Mouse (Mus musculus) liver, embryonic 14.5 days (tissue): ENCODE results near the gene Mmaa. TPM values are rescaled to one million over a fixed set of nuclear protein-coding genes. Genes with fewer than 3 reads are reported as not detected.

Source experiments
- ATAC-seq: fragments of 200-750 bp; cut with Nextera tagmentation; 2 replicates; pipeline ENCODE4 v1.8.0; 2017; ENCODE audit warnings: moderate number of reproducible peaks, mild to moderate bottlenecking, moderate library complexity; ENCODE audit not compliant: insufficient read depth
- DNase-seq, 3 experiments: peaks; one replicate each; pipeline ENCODE4 v3.0.0-alpha.2; 2012 to 2013; ENCODE audit warnings: low read depth in 3 of 3, low spot score in 3 of 3
- H3K27ac ChIP-seq: fragments of 300-500 bp; sonication (generic); 2 replicates; pipeline ENCODE4 v1.5.1; 2014; ENCODE audit warnings: moderate library complexity, mild to moderate bottlenecking, control low read depth, inconsistent platforms
- H3K27me3 ChIP-seq: fragments of 300-500 bp; sonication (generic); 2 replicates; pipeline ENCODE4 v1.6.1; 2014; ENCODE audit warnings: mild to moderate bottlenecking, low read length, moderate library complexity; ENCODE audit not compliant: control insufficient read depth, insufficient read depth
- H3K36me3 ChIP-seq: fragments of 300-500 bp; sonication (generic); replicated peaks from 2 replicates; pipeline ENCODE4 v1.6.1; 2014; ENCODE audit warnings: low read depth; ENCODE audit not compliant: control insufficient read depth, insufficient read depth
- H3K4me1 ChIP-seq, 2 experiments: fragments of 200-500 bp in 1 of 2; fragments of 300-500 bp in 1 of 2; sonication (generic) in 1 of 2; replicated peaks; 2 replicates each; pipeline ENCODE4 v1.6.1; 2012 to 2014; ENCODE audit warnings: antibody characterized with exemption in 1 of 2, inconsistent platforms in 1 of 2, low read length in 1 of 2; ENCODE audit not compliant: control insufficient read depth in 2 of 2, insufficient read depth in 2 of 2
- H3K4me2 ChIP-seq: fragments of 300-500 bp; sonication (generic); 2 replicates; pipeline ENCODE4 v1.6.1; 2014; ENCODE audit warnings: low read depth, mild to moderate bottlenecking, control low read depth, moderate library complexity
- H3K4me3 ChIP-seq, 2 experiments: fragments of 200-500 bp in 1 of 2; fragments of 300-500 bp in 1 of 2; sonication (generic) in 1 of 2; 2 replicates each; pipeline ENCODE4 v1.5.1; 2012 to 2014; ENCODE audit warnings: low read depth in 2 of 2, low read length in 2 of 2, mild to moderate bottlenecking in 2 of 2, control low read depth in 1 of 2, inconsistent platforms in 1 of 2, moderate library complexity in 1 of 2; ENCODE audit not compliant: insufficient read depth in 1 of 2
- H3K9ac ChIP-seq: fragments of 300-500 bp; sonication (generic); replicated peaks from 2 replicates; pipeline ENCODE4 v1.6.1; 2014; ENCODE audit warnings: mild to moderate bottlenecking, control low read depth, moderate library complexity
- H3K9me3 ChIP-seq: fragments of 300-500 bp; sonication (generic); 2 replicates; pipeline ENCODE4 v1.6.1; 2016; ENCODE audit warnings: low read length, mixed read lengths; ENCODE audit not compliant: control insufficient read depth
- CTCF ChIP-seq: IDR thresholded peaks from 2 replicates; pipeline ENCODE4 v1.5.1; 2016; ENCODE audit warnings: antibody characterized with exemption, low read depth, control low read depth
- EP300 ChIP-seq: IDR thresholded peaks from 2 replicates; pipeline ENCODE4 v1.6.1; 2016; ENCODE audit warnings: antibody characterized with exemption, low read depth
- WGBS: fragments of 180-500 bp; shearing (Covaris S2); extraction: QIAGEN DNeasy Blood & Tissue Kit; methylation state at CpG from one replicate; pipeline ENCODE4 v1.1.7; 2014; ENCODE audit not compliant: insufficient replicate concordance; 5-methylcytosine and 5-hydroxymethylcytosine counted together
- polyA plus RNA-seq, 2 experiments: library from polyadenylated mRNA; depleted of rRNA in 1 of 2; stranded (reverse) in 1 of 2; unstranded in 1 of 2; fragments of >200 nt; fragmentation: Nextera tagmentation in 1 of 2; extraction: Ambion mirVana in 1 of 2; gene quantifications; 2 replicates each; pipeline versions ENCODE4 v1.2.1 to v1.2.3; 2012 to 2014

Mmaa gene
- polyA plus RNA-seq, 2 experiments: 2.9 to 4.2 TPM

- H3K4me3 ChIP-seq: no peak overlapping the region
- no peaks in the 10 kb centered on the region for H3K4me1 ChIP-seq
- H3K9me3 ChIP-seq: no peaks in the 10 kb centered on the region
- H3K27ac ChIP-seq: no peak overlapping the region
- WGBS: 32% methylated on average over 3 of the region's 3 CpGs
- ATAC-seq (no peak), DNase-seq (no peak)
- no peak overlapping the region for H3K9ac ChIP-seq
- H3K27me3 ChIP-seq: no peaks in the 10 kb centered on the region
- H3K36me3 ChIP-seq: no peaks in the 10 kb centered on the region
- TF ChIP-seq CTCF (no peak), EP300 (no peak)
- no peak overlapping the region for H3K4me2 ChIP-seq
These were observed 29.3 kb upstream of the Mmaa start for GRCm38 (mm10) chr8:79324036-79324435.

DNA sequence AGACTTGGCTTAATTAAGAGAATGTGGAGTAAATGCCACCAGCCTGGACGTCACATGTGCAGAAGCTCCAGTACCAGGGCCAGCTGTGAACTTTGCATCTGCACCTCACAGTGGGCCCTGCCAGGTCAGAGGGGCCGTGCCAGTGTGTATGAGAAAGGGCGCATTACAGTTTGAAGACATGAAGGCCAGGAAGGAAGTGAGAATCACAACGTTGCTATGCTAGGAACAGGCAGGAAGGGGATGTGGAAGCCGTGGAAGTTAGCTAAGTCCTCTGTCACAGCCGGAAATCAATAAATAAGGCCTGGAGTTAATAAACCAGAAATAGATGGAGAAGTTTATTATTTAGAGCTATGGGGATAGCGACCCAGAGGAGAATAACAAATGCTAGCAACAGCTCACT is 28.4 kb upstream of the Mmaa start:
- Histone ChIP-seq H3K4me3 (no peak overlapping the region), H3K9me3 (no peaks in the 10 kb centered on the region), H3K4me1 (no peaks in the 10 kb centered on the region), H3K27me3 (no peaks in the 10 kb centered on the region), H3K9ac (no peak overlapping the region), H3K36me3 (no peaks in the 10 kb centered on the region), H3K4me2 (no peak overlapping the region), H3K27ac (no peak overlapping the region)
- DNase-seq (no peak), ATAC-seq (no peak)
- no peak for TF ChIP-seq CTCF
- TF ChIP-seq EP300: no peak
- WGBS: 27% methylated on average over 7 of the region's 7 CpGs

GRCm38 (mm10) chr8:79310801-79311200 is 16.1 kb upstream of the Mmaa start:
- Histone ChIP-seq H3K4me3 (no peak overlapping the region), H3K4me1 (no peaks in the 10 kb centered on the region), H3K36me3 (no peaks in the 10 kb centered on the region), H3K27ac (no peak overlapping the region), H3K27me3 (no peaks in the 10 kb centered on the region), H3K4me2 (no peak overlapping the region), H3K9me3 (no peaks in the 10 kb centered on the region), H3K9ac (no peak overlapping the region)
- DNase-seq (no peak), ATAC-seq (no peak)
- WGBS: 31% methylated on average over 2 of the region's 2 CpGs
- TF ChIP-seq EP300: no peak
- no peak for TF ChIP-seq CTCF

GRCm38 (mm10) chr8:79305941-79306340 is 11.2 kb upstream of the Mmaa start:
- H3K27ac ChIP-seq: no peak overlapping the region
- no peak overlapping the region for H3K9ac ChIP-seq
- 67% methylated on average over 5 of the region's 5 CpGs for WGBS
- H3K4me1 ChIP-seq: no peaks in the 10 kb centered on the region
- H3K36me3 ChIP-seq: no peaks in the 10 kb centered on the region
- no peak overlapping the region for H3K4me3 ChIP-seq
- H3K4me2 ChIP-seq: no peak overlapping the region
- ATAC-seq (no peak), DNase-seq (no peak)
- H3K27me3 ChIP-seq: no peaks in the 10 kb centered on the region
- H3K9me3 ChIP-seq: no peaks in the 10 kb centered on the region
- TF ChIP-seq CTCF: no peak
- TF ChIP-seq EP300: no peak

- H3K27me3 ChIP-seq: no peaks in the 10 kb centered on the region
- H3K4me3 ChIP-seq: no peak overlapping the region
- ATAC-seq (no peak), DNase-seq (no peak)
- H3K36me3 ChIP-seq: no peaks in the 10 kb centered on the region
- no peaks in the 10 kb centered on the region for H3K9me3 ChIP-seq
- no peaks in the 10 kb centered on the region for H3K4me1 ChIP-seq
- TF ChIP-seq EP300 (no peak), CTCF (no peak)
- no peak overlapping the region for H3K4me2 ChIP-seq
- H3K9ac ChIP-seq: no peak overlapping the region
- 53% methylated on average over 3 of the region's 3 CpGs for WGBS
- no peak overlapping the region for H3K27ac ChIP-seq
These were observed 6.8 kb upstream of the Mmaa start for GRCm38 (mm10) chr8:79301548-79301947.
